Mouse (Mus musculus): ENCODE measurements at regions not wholly inside any gene's neighbourhood (a gene's known extent, or its start where the extent isn't known, plus 50 kb on each side); places are given as distances from the start of the nearest gene placed in this dataset.

DNA sequence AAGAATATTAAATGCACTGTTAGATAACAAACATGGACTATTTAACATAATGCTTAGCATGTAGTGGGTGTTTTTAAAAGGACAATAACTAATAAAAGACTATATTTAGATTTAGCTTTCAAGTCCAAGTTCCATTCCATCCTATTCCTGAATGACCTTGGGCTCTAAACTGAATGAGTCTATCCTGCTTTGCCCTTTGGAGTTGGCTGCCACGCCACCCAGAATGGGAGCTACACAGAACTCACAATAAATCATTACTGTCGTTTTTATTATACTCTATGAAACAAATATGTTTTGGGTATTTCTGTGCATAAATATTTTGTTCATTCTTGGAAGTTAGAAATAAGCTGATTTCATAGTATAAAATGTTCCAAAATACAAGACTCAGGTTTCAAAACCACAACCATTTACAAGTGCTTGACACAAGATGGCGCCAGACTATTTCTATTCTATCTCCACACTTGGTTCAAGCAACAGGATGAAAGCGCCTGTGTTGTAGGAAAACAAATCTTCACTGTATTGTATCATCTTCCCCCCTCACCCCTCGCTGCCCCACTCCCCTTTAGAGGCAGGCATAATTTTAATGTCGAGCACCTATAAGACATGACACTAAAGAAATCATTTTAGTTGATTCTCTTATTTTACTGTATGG, 117.4 kb upstream of the Rap2b start:
- TF ChIP-seq POLR2A (IDR thresholded peaks at IDR 0.05; ENCODE audit: insufficient read length, low read depth) (no peak), MAX (IDR thresholded peaks at IDR 0.05; ENCODE audit: low read depth) (no peak), CEBPB (IDR thresholded peaks at IDR 0.05; ENCODE audit: insufficient read depth, poor library complexity, severe bottlenecking) (no peak)
